Mouse (Mus musculus): ENCODE measurements at regions not wholly inside any gene's neighbourhood (a gene's known extent, or its start where the extent isn't known, plus 50 kb on each side); places are given as distances from the start of the nearest gene placed in this dataset.

DNA sequence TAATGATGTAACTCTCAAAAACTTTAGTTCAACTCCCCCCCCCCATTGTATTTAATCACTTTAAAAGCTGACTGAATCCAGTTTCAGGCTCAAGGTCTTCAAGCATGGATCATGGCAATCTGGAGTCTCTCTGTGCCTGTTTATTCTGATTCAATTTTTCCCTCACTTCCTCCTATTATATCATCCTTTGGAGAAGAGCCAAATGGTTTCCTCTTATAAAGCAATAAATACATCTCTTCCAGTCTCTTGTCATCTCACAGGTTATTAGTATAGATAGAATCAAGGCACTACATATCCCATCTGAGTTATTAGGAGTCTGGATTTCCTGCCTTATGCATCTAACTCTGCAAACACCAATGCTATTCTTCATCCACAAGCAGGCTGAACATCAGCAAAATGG is 530.2 kb upstream of the Pdcd1 start:
- DNase-seq, result no peak

DNA sequence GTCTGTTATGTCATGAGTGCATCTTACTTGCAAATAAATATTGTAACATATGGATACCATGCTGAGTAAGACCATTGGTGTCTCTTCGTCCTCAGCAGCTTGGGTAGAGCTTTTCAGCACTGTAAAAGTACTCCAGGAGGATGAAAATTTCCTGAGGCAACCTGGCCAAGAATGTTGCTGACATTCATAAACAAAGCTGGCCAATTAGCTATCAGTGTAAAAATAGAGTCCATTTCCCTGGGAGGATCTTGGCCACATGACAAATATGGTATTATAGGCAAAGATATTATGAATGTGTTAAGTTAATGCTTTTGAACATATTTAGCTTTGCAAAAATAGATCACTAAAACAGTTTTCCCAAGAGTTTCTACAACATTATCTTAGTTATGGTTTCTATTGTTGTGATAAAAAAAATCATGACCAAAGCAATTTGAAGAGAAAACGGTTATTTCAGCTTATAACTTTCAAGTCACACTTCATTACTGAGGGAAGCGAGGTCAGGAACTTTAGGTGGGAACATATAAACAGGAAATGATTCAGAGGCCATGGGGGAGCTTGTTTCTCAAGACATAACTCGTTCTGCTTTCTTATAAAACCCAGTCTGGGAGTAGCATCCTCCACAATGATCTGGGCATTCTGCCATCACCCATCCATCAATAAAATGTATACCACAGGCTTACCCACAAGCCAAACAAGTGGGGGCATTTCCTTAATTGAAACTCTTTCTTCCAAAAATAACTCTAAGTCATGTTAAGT is 529.5 kb upstream of the Pdcd1 start:
- no peak for DNase-seq

DNA sequence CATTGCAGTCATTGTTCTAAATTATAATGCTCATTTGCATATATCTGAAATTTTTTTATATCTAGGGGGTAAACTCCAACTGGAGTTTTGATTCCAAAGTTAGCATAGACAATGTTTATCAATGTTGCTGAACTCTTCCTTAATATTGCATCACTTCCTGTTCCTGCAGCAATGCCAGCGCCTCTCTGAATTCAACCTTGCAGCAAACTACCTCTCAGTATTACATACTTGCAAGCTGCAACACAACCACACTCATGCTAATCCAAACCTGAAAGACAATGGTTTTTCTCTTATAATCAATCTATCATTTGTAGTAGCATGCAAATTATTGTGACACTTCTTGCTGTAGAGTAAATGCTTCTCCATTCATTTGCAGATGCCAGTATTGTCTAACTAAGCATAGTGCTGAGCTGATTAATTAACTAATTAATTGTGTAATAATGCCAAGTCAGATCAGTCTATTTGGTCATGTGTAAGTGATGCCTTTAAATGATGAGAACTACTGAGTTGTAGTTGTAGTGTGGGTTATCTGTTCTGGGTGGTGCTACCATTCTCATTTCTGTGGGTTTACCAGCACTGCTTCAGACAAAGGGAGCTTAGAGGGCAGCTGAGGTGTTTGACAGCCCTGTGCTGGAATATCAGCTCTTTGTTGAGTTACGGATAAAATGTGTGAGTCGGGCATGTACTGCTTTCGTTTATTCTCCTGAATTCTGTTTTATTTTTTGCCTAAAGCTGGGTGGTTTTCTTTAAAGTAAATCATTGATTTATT is 480.6 kb upstream of the Pdcd1 start:
- DNase-seq, result no peak

DNA sequence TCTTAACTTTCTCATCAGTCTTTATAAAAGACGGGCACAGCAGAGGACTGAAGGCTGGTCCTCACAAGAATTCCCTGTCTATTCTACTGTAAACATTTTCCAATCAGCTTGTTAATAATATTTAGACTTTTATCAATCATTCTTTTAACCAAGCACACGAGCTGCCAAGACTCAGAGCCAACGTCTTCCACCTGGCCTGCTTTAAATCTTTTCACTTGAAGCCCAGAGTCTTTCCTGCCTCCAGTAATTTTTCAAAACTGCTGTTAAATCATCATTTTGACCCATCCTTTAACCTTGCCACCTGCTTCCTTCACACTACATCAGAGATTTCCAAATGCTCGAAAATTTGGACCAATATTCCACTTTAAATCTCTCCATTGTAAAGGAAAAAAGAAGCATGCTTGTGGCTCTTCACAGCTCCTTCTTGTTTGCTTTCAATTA is 451.7 kb upstream of the Pdcd1 start:
- no peak for DNase-seq

DNA sequence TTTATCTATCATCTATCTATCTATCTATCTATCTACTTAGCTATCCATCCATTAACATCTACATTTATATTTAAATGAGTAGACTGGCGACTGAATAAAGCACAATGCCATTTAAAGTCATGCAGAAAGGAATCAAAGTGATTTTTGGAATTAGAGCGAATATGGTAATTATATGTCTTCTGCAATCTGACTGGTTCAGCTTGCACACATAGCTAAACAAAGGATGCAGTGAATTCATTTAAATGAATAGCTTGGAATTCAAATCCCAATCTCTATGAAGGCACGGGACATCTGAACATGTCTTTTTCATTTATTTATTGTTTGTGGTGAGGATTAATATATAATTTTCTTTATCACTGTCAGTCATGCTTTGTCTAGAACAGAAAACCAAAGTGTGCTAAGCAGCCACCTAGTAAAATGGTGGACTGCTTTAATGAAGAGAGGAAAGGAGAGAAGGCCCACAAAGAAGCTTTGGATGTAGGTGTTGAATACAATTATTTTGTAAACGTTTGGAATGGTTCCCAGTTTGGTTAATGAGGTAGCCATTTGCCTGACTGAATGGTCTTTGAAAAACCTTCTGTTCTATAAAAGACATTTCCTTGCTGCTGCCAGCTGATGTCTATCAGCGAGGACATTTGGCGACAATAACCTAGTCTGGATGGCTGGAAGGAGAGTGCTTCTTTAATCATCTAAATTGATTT is 451.2 kb upstream of the Pdcd1 start:
- DNase-seq, result no peak

DNA sequence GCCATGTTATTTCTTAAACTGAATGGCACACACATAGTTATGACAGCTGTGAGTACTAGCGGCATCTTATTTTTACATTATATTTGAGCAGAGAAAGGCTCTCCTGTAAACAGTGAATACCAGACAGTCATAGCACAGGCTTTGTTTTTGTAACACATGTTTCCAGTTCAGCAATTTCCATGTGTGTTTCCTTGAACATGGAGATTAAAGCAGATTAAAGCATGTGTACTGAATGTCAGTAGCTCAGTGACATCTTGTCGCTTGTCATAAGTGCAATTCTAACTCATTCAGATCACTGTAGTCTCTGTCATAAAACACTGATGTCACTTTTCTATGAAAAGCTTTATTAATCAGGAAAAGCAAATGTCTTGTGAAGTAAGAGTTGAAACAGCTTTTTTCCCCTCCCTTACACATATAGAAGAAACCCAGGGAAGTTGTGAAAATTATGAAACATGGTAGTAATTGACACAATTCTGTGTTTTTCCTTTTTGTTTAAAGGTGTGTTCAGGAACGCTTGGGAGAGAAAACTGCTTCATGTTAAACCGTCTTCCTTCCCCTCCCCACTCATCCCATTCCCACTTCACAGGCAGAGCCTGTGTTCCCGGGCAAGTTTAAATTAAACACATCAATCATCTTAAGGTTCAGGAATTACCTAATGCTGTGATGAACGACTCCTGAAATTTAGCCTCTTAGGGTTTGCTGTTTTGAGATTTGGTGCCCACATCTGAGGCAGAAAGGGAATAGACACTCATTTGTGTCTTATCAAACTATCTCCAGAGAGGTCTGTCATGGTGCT is 449.9 kb upstream of the Pdcd1 start:
- no peak for DNase-seq

DNA sequence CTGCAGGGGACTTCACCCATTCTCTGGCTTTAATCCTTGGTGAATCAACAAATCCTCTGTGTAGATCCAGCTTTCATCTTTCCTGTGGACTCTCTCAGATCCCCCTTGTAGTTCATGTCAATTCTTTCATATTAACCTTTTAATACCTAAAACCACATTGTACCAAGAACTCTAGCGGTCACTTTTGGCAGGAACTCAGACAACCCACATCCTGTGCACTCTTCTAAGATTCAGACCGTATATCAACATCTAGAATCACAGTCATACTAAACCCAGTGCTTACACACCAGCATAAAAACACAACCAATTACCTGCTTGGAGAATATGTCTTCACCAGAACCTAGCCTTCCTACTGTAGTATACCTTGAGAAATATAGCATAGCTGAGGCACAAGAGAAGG is 444.6 kb upstream of the Pdcd1 start:
- DNase-seq, result no peak

DNA sequence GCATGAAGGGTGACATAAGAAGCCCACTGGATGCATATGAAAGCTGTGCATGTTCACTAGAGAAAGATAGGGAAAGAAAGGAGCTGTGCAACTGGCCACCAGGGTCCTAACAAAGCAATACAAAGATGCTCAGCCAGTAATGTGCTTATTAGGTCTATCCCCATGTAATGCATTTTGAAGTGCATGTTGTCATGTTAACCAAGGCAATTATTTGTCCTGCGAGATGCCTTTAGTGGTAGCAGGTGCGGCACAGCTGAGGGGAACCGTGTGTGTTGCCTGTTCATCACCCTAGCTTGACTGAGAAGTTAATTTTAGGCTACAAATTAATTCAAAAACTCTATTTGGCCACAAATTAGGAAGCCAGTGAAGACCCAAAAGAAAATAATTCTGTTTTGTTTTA is 444.0 kb upstream of the Pdcd1 start:
- no peak for DNase-seq

DNA sequence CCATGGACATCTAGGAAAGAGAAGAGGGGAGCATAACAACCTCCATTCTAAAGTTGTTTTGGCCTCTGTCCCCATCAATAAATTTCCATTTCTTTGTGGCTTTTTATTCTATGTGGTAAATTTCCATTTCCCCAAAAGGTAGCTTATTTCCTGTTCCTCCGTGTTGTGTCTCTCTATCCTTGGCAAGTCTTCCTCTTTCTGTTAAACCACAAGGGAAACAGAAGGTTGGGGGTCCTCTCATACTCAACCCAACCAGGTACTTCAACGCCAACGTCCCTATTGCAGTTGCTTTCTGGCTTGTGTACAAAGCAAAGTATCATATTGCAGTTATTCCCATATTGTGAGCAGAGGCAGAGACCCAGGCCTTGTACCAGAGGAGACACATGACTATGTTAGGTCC is 434.7 kb upstream of the Pdcd1 start:
- no peak for DNase-seq

DNA sequence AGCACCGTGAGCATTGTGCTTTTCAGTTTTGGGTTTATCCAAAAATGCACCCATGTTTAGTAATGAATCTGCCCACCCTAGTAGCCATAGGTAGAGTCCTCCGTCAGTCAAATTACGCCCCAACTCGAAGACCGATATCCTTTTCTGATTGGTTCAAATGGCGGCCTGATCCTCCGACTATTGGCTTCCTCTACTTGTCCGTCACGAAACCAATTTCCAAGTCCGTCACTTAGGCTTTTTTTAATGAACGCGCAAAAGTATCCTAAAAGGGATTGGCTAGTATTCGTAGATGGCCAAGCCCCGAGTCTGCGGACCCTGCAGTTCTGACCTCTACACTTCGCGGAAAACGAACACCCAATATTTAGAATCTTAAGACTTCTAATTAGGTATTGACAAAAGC is 417.5 kb upstream of the Pdcd1 start:
- DNase-seq, result peak; percentile 14

DNA sequence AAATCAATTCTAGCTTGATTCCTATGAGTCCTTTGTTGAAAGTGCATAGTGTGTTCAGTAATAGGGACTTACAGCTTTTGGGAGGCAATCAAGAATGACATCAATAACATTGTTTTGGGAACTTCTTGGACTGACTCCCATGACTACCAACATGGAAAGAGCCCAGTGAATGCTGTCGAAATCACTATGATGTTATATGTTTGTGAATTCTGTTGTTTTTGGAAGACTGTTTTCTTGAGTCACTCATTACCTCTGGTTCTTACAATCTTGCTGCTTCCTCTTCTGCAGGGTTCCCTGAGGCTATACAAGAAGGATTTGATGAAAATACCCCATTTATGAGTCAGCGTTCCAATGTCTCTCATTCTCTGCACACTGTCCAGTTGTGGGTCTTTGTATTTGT is 371.4 kb upstream of the Pdcd1 start:
- DNase-seq, result no peak

DNA sequence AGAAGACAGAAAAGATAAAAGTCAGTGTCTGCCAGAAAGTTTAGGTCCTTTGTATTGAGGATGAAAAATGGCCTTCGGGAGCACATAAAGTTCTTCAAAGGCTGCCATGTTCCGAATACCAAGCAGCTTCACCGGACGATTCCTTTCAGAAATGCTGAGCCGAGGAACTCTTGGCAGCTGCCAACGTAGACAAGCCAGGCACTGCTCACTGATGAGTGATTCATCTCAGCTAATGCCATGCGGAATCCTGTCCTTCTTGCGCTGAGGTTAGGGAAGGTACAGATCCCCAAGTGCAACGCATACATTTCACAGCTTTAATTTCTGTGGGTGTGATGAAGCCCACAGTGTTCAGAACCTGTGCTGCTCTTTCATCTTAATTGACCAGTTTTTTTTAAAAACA is 360.7 kb upstream of the Pdcd1 start:
- no peak for DNase-seq

DNA sequence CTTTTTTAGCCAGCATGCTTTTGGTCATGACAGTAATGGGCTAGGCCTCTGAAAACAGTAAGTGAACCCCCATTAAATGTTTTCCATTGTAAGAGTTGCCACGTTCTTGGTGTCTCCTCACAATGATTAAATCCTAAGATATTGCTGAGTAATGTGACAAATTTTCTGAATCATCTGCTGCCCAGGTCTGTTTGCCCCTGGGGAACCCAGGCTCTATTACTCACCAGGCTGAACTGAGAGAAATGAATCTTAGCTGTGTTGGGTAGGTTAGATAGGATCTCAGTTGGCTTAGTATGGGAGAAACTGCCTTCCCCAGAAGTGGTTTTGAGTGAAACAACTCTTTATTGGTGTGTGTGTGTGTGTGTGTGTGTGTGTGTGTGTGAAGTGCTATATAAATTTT is 314.3 kb upstream of the Pdcd1 start:
- DNase-seq, result no peak

DNA sequence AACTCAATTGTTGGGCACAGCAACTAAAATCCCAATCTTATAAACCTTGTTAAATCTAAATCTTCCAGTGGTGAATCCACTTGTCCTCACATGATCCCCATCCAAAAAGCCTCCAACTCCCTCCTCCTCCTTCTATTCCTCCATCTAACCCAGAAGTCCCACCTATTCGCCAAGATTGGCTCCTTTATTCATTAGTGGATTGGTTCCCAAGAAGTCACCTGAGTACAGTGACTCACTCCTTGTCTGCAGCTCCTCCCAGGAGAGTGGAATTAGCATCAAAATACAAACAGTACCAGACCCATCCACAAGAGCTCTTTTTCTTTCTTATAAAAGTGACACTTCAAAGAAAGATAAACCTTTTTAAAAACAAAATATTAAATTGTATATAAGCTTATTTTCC is 304.6 kb upstream of the Pdcd1 start:
- DNase-seq, result no peak

DNA sequence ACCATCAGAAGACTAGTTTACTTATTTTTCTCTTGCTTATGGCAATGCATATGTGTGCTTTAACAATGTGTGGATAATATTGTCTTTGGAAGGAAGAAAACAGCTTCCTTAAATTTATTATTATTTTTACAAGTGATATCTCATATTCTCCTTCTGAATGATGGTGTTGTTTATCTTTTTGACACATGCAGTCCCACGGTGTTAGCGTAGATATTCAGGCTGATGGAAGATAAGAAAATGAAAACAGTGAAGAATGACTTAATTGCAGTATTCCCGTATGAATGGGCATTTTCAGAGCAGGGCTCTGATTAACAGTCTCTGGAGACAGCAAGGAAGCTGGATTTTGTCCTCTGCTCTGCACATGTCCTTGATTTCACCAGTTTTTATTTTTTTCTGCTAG is 303.5 kb upstream of the Pdcd1 start:
- no peak for DNase-seq

DNA sequence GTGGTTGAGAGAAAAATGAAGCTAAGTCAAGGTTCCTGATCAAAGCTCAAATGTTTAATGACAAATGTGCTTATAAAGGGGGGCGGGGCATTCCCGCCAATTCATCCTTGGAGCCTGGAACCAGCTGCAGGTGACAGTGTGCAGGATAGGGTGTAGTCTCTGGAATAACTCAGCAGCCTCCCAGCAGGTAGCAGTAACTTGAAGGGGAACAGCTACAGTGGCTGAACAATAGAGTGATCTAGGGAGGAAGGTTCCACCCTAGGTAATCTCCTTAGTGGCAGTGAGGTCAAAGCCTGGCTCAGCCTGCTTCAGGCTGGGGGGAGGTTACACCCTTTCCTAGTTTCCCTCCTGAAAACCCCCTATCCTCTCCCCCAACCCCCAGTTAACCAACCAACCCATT is 290.2 kb upstream of the Pdcd1 start:
- no peak for DNase-seq

DNA sequence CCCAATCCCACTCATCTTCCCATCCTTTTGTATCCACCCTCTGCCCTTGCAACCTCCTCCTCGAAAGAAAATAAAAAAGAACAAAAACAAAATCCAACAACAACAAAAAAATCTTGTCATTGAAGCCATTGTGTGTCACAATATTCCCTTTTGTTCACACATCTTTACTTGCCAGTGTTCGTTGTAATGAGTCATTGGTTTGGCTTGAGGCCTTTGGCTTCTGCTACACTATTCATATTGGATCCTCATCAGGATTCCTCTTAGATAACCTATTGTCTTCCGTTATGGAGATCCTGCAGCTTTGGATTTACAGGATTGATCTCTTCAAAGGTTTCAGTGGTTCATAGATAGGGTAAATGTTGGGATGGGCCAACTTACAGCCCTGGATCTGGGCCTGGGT is 288.9 kb upstream of the Pdcd1 start:
- DNase-seq, result no peak

DNA sequence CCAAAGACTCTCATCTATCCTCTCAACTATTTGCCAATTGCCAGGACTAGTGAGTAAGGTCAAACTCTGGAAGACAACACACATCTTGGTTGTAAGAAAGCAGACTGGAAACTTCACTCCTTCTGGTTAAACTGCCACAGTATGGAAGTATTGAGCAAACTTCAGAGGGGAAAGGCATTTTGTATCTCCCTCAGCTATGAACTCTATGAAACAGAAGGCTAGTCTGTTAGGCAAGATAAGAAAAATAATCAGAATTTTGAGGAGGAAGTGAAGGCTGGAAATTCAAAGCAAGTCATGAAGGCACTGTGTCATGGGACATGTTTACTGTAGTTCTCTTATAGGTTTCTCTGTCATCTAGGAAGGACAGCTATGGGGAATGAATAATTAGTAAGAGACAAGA is 265.7 kb upstream of the Pdcd1 start:
- DNase-seq, result no peak

DNA sequence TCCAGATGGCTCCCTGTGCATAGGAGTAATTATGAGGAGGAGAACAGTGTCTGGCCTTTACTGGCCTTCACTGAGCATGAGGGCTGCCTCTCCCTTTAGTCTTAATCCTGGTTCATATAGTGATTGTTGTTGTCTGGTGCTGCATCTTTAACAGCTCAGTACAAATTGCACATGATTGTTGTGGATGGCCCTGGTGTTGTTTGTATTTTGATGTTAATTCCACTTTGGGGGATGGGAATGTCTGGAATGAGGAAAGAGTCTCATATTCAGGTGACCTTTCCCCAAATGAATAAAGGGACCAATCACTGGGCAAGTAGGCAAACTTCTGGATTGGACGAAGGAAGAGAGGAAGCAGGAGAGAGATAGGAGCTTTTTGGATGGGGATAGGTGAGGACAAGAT is 246.0 kb upstream of the Pdcd1 start:
- no peak for DNase-seq

DNA sequence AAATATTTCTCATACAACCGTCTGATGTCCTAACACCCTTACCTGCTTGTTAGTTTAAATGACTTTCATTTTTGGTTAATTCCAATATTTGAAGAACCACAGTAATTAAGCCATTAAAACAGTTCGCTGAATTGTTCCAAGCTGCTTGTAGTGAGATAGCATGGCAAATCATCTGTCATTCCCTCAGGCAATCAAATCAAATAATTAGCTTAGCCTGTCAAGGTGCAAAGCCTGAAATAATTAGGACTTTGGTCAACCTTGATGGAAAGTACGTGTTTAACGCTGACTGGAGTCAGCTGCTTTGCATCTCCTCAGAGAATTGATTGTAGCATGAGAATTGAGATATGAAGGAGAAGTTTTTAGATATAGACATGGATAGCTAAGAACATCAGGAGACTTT is 220.2 kb upstream of the Pdcd1 start:
- DNase-seq, result no peak

DNA sequence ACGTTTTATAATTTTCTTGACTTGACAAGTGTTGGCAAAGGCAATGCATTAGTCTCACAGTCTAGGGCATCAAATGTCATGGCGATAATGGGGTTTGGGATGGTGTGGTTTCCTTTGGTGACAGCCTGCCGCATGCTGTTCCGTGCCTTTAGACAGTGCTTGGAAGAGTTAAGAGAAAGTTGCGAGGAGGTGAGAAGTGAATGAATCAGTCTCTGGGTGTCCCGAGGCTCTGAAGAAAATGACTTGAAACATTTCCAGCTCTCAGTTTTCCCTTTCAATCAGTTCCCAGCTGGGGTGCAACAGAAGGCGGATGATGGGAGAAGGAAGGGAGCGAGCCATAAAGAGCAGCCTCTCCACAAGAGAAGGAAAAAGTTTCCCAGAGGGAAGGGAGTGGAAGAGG is 211.0 kb upstream of the Pdcd1 start:
- DNase-seq, result no peak

DNA sequence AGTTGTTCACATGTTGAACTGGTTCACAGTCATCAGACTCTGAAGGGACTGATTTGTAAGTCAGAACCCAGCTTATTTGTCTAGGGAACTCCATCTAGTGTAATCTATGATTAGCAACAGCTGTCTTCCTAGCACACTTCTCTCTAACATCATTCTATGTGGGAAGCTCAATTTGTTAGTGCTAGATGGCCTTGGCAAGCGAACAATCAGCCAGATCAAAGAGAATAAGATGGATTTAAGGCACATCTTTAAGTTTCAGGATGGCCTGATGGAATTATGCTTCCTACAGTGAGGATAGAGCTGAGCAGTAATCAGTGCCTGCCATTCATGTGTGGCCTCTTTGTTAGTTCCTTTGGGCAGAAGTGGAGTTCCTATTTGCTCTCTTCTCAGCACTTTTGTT is 183.1 kb upstream of the Pdcd1 start:
- no peak for DNase-seq

DNA sequence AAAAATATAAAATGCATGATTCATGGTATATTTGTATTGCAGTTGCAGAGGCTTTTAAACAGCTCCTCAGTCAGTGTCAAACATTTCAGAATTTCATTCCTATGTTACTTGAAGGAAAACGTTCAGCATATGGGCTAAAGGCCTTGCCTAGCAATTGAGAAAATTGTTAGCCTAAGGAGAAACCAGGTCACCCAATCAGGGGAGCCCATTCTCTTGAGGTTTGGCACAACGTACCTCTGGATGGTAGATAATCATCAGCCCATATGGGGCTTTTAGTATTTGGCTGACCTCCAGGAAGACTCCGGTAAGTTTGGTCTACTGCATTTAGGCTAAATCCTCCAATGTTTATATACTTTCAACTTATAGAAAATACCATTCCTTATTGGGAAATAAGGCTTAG is 168.7 kb upstream of the Pdcd1 start:
- DNase-seq, result no peak
